Comparison of ENCODE assay signal across 16 mouse cellular contexts in genomic region chr3:89578083-89578482, GRCm38 (mm10). TPM values are rescaled to one million over a fixed set of nuclear protein-coding genes. Genes with fewer than 3 reads are reported as not detected.
DNase-seq lines count a peak whose midpoint lies in the region; ATAC-seq and TF ChIP-seq lines count a peak whose summit lies in the region.
"Had no signal": no experiment of that assay in that cellular context is flagged by ENCODE, and none has a peak within 500 bp of the region (broad histone marks: within the 10 kb centered on the region; RNA-seq: fewer than 3 reads in every experiment).

No protein-coding gene starts in this region.

- H3K4me1 ChIP-seq in hindbrain, postnatal 0 days (ENCODE audit: insufficient read depth, low read length) = no peaks in the 10 kb centered on the region
- peaks cover 11% of the 10 kb centered on the region for H3K4me1 ChIP-seq in hindbrain, embryonic 12.5 days
- peaks cover 4% of the 10 kb centered on the region for H3K4me1 ChIP-seq in midbrain, embryonic 11.5 days (ENCODE audit: control insufficient read depth, insufficient read depth, low read length)
- H3K4me1 ChIP-seq in midbrain, embryonic 10.5 days = peaks cover 15% of the 10 kb centered on the region
- H3K4me1 ChIP-seq in liver, postnatal 0 days (ENCODE audit: insufficient read depth) = peaks cover 6% of the 10 kb centered on the region
- H3K4me1 ChIP-seq: hindbrain, embryonic 15.5 days; stomach, embryonic 15.5 days had no signal

- H3K9me3 ChIP-seq in hindbrain, postnatal 0 days (ENCODE audit: low read length) = no peaks in the 10 kb centered on the region
- no peaks in the 10 kb centered on the region; the same call in 1 of the 2 replicates for H3K9me3 ChIP-seq in hindbrain, embryonic 12.5 days (replicated peaks)
- H3K9me3 ChIP-seq in midbrain, embryonic 11.5 days (ENCODE audit: control insufficient read depth, low read length) = no peaks in the 10 kb centered on the region
- 0 out of 2 replicates have a peak, but pooled peaks cover 5% of the 10 kb centered on the region for H3K9me3 ChIP-seq in midbrain, embryonic 10.5 days (replicated peaks)
- H3K9me3 ChIP-seq in liver, postnatal 0 days (ENCODE audit: low read length) = no peaks in the 10 kb centered on the region
- H3K9me3 ChIP-seq: hindbrain, embryonic 15.5 days; stomach, embryonic 15.5 days had no signal

- no peak overlapping the region for H3K27ac ChIP-seq in hindbrain, postnatal 0 days
- no peak overlapping the region for H3K27ac ChIP-seq in hindbrain, embryonic 12.5 days
- no peak overlapping the region for H3K27ac ChIP-seq in midbrain, embryonic 11.5 days (ENCODE audit: low read depth, low read length)
- no peak overlapping the region for H3K27ac ChIP-seq in midbrain, embryonic 10.5 days (replicated peaks)
- peak overlapping the region; percentile 70 for H3K27ac ChIP-seq in liver, postnatal 0 days (ENCODE audit: low read depth)
- H3K27ac ChIP-seq: embryonic facial prominence, embryonic 13.5 days; hindbrain, embryonic 15.5 days; stomach, embryonic 15.5 days had no signal

- H3K4me3 ChIP-seq in hindbrain, postnatal 0 days (ENCODE audit: low read length) = no peak overlapping the region
- H3K4me3 ChIP-seq in hindbrain, embryonic 12.5 days = no peak overlapping the region
- H3K4me3 ChIP-seq in midbrain, embryonic 11.5 days (ENCODE audit: low read depth, low read length) = no peak overlapping the region
- H3K4me3 ChIP-seq in midbrain, embryonic 10.5 days = no peak overlapping the region
- no peak overlapping the region for H3K4me3 ChIP-seq in liver, postnatal 0 days (ENCODE audit: low read depth, low read length)
- H3K4me3 ChIP-seq: embryonic facial prominence, embryonic 13.5 days; forebrain, embryonic 10.5 days; hindbrain, embryonic 15.5 days; stomach, embryonic 15.5 days had no signal

- TF ChIP-seq CTCF in hindbrain, postnatal 0 days (IDR thresholded peaks at IDR 0.05; ENCODE audit: low read depth) = peak; percentile 39
- peak; percentile 17; the same call in 1 of the 2 replicates for TF ChIP-seq CTCF in liver, postnatal 0 days (IDR thresholded peaks at IDR 0.05; ENCODE audit: low read depth)

- no peak overlapping the region for H3K9ac ChIP-seq in hindbrain, postnatal 0 days (replicated peaks; ENCODE audit: low read length)
- H3K9ac ChIP-seq in hindbrain, embryonic 12.5 days = no peak overlapping the region
- no peak overlapping the region for H3K9ac ChIP-seq in midbrain, embryonic 11.5 days (ENCODE audit: low read length)
- no peak overlapping the region; the same call in 1 of the 2 replicates for H3K9ac ChIP-seq in liver, postnatal 0 days (replicated peaks)
- H3K9ac ChIP-seq: embryonic facial prominence, embryonic 13.5 days; hindbrain, embryonic 15.5 days; stomach, embryonic 15.5 days had no signal

- no peak for DNase-seq in hindbrain, postnatal 0 days (ENCODE audit: low spot score)
- peak; percentile 35 for DNase-seq in midbrain, embryonic 11.5 days (ENCODE audit: low spot score, missing footprints)
- DNase-seq in midbrain, embryonic 10.5 days (ENCODE audit: low spot score) = no peak
- peak; percentile 68 for DNase-seq in ES-CJ7 (ENCODE audit: low read depth, low spot score)
- no peak for DNase-seq in liver, postnatal 0 days
- DNase-seq in gastrocnemius, postnatal 4 days (ENCODE audit: low spot score in 2 of 2) = no peak
- DNase-seq in layer of hippocampus, postnatal 25 days (ENCODE audit: extremely low spot score in 1 of 2, low spot score in 1 of 2) = no peak
- DNase-seq: cerebellum, postnatal 36 days; heart, postnatal 10 days; layer of hippocampus, postnatal 36 days had no signal

- 80% methylated on average over 4 of the region's 4 CpGs for WGBS in hindbrain, postnatal 0 days
- WGBS in hindbrain, embryonic 12.5 days = 78% methylated on average over 4 of the region's 4 CpGs
- WGBS in midbrain, embryonic 11.5 days = 73% methylated on average over 4 of the region's 4 CpGs
- 76% methylated on average over 4 of the region's 4 CpGs for WGBS in midbrain, embryonic 10.5 days
- 56% methylated on average over 4 of the region's 4 CpGs for WGBS in liver, postnatal 0 days (ENCODE audit: insufficient replicate concordance)

- H3K4me2 ChIP-seq in hindbrain, postnatal 0 days (ENCODE audit: low read depth, low read length) = no peak overlapping the region
- H3K4me2 ChIP-seq in hindbrain, embryonic 12.5 days (replicated peaks) = no peak overlapping the region
- H3K4me2 ChIP-seq in midbrain, embryonic 11.5 days = no peak overlapping the region
- no peak overlapping the region for H3K4me2 ChIP-seq in liver, postnatal 0 days (ENCODE audit: low read depth, low read length)
- H3K4me2 ChIP-seq: embryonic facial prominence, embryonic 13.5 days; hindbrain, embryonic 15.5 days; stomach, embryonic 15.5 days had no signal

- TF ChIP-seq EP300 in liver, postnatal 0 days (IDR thresholded peaks at IDR 0.05; ENCODE audit: low read depth) = no peak

- ATAC-seq in hindbrain, postnatal 0 days = peak; percentile 54; the same call in 1 of the 2 replicates
- ATAC-seq in hindbrain, embryonic 12.5 days (ENCODE audit: low FRiP score) = no peak
- ATAC-seq in midbrain, embryonic 11.5 days (ENCODE audit: low FRiP score) = no peak
- ATAC-seq in liver, postnatal 0 days = no peak

- no peaks in the 10 kb centered on the region for H3K27me3 ChIP-seq in hindbrain, postnatal 0 days (ENCODE audit: insufficient read depth, low read length)
- no peaks in the 10 kb centered on the region for H3K27me3 ChIP-seq in hindbrain, embryonic 12.5 days
- H3K27me3 ChIP-seq in midbrain, embryonic 11.5 days (ENCODE audit: control insufficient read depth, insufficient read depth, low read length) = no peaks in the 10 kb centered on the region
- H3K27me3 ChIP-seq in midbrain, embryonic 10.5 days (ENCODE audit: low read depth, poor library complexity, severe bottlenecking) = no peaks in the 10 kb centered on the region
- no peaks in the 10 kb centered on the region for H3K27me3 ChIP-seq in liver, postnatal 0 days (ENCODE audit: insufficient read depth, low read length)
- H3K27me3 ChIP-seq: embryonic facial prominence, embryonic 13.5 days; hindbrain, embryonic 15.5 days; stomach, embryonic 15.5 days had no signal

- no peaks in the 10 kb centered on the region for H3K36me3 ChIP-seq in hindbrain, postnatal 0 days (ENCODE audit: insufficient read depth, low read length)
- H3K36me3 ChIP-seq in hindbrain, embryonic 12.5 days = no peaks in the 10 kb centered on the region
- H3K36me3 ChIP-seq in midbrain, embryonic 11.5 days (ENCODE audit: control insufficient read depth, insufficient read depth, low read length) = no peaks in the 10 kb centered on the region
- no peaks in the 10 kb centered on the region for H3K36me3 ChIP-seq in midbrain, embryonic 10.5 days
- no peaks in the 10 kb centered on the region for H3K36me3 ChIP-seq in liver, postnatal 0 days (replicated peaks; ENCODE audit: insufficient read depth, low read length)
- H3K36me3 ChIP-seq: embryonic facial prominence, embryonic 13.5 days; forebrain, embryonic 10.5 days; hindbrain, embryonic 15.5 days; stomach, embryonic 15.5 days had no signal

RNA-seq across cellular contexts. Expression of gene Kcnn3, which starts 58.1 kb away (rescaled TPM):
- total RNA-seq in hindbrain, postnatal 0 days (2014; rRNA removed) = 20.8 and 27.3 TPM in 2 replicates
- 7.2 and 7.4 TPM in 2 replicates for polyA plus RNA-seq in hindbrain, postnatal 0 days (2015; fragmentation: Nextera tagmentation; extraction: Ambion mirVana)
- 4.0 and 4.2 TPM in 2 replicates for polyA plus RNA-seq in hindbrain, embryonic 12.5 days (2016; fragmentation: Nextera tagmentation; extraction: Ambion mirVana)
- polyA plus RNA-seq in midbrain, embryonic 11.5 days (2014; fragmentation: Nextera tagmentation; extraction: Ambion mirVana) = 1.3 and 1.4 TPM in 2 replicates
- polyA plus RNA-seq in midbrain, embryonic 10.5 days (2016; fragmentation: Nextera tagmentation; extraction: Ambion mirVana) = 0.68 and 1.1 TPM in 2 replicates
- 0.04 TPM in 2 replicates for polyA plus RNA-seq in liver, postnatal 0 days (2015; fragmentation: Nextera tagmentation; extraction: Ambion mirVana)
- 10 to 100 TPM; 13.6 to 16.5 TPM for total RNA-seq in gastrocnemius, postnatal 4 days (2021)
- 10 to 100 TPM; 22.9 to 23.5 TPM for total RNA-seq in layer of hippocampus, postnatal 25 days (2021)
- total RNA-seq: granulocyte monocyte progenitor cell, adult 5-6 weeks had no signal

Comparison
In these comparisons a context has a peak if more than half of its experiments do, and no peak if none do; other contexts are left out.
1. DNase-seq: peak in midbrain, embryonic 11.5 days (single experiment) and ES-CJ7 (single experiment); none in hindbrain, postnatal 0 days (single experiment), midbrain, embryonic 10.5 days (single experiment), liver, postnatal 0 days (single experiment), gastrocnemius, postnatal 4 days (0 of 2) and layer of hippocampus, postnatal 25 days (0 of 2).